Mouse (Mus musculus) E14TG2a.4 (cell line): ENCODE data around the gene Dock2.
A peak's percentile ranks its signal among the peaks of the same experiment; 100 is the strongest.

ENCODE experiments used
- H3K27me3 ChIP-seq: 2 replicates; pipeline ENCODE4 v1.6.1; 2014; ENCODE audit warnings: low read length, control low read depth; ENCODE audit not compliant: insufficient read depth
- H3K36me3 ChIP-seq: 2 replicates; pipeline ENCODE4 v1.6.1; 2014; ENCODE audit warnings: low read length, control low read depth; ENCODE audit not compliant: insufficient read depth
- H3K4me1 ChIP-seq: replicated peaks from 2 replicates; pipeline ENCODE4 v1.6.1; 2014; ENCODE audit warnings: low read depth, low read length, control low read depth
- H3K4me3 ChIP-seq: replicated peaks from 2 replicates; pipeline ENCODE4 v1.5.1; 2014; ENCODE audit warnings: mild to moderate bottlenecking, low read length
- H3K9me3 ChIP-seq: 2 replicates; pipeline ENCODE4 v1.6.1; 2014; ENCODE audit warnings: low read length, control low read depth
- CTCF ChIP-seq: conservative IDR thresholded peaks from 2 replicates; pipeline ENCODE4 v1.5.1; 2014; ENCODE audit warnings: low read length
- NANOG ChIP-seq: IDR thresholded peaks from 2 replicates; pipeline ENCODE4 v1.6.1; 2014; ENCODE audit warnings: borderline replicate concordance, low read length, mixed read lengths
- POU5F1 ChIP-seq: IDR thresholded peaks from 2 replicates; pipeline ENCODE4 v1.6.1; 2014; ENCODE audit warnings: low read length, borderline replicate concordance

Dock2 gene

GRCm38 (mm10) chr11:34290708-34291107 lies 493.0 kb downstream of the Dock2 start:
- TF ChIP-seq CTCF (no peak), NANOG (no peak), POU5F1 (no peak)
- Histone ChIP-seq H3K4me3 (no peak overlapping the region), H3K27me3 (0 out of 2 replicates have a peak, but pooled peaks cover 5% of the 10 kb centered on the region), H3K36me3 (no peaks in the 10 kb centered on the region), H3K4me1 (peaks cover 10% of the 10 kb centered on the region), H3K9me3 (no peaks in the 10 kb centered on the region)

GRCm38 (mm10) chr11:34290265-34290664 lies 493.4 kb downstream of the Dock2 start:
- H3K4me3 ChIP-seq: no peak overlapping the region
- H3K36me3 ChIP-seq: no peaks in the 10 kb centered on the region
- H3K27me3 ChIP-seq: 0 out of 2 replicates have a peak, but pooled peaks cover 5% of the 10 kb centered on the region
- H3K9me3 ChIP-seq: no peaks in the 10 kb centered on the region
- peaks cover 14% of the 10 kb centered on the region for H3K4me1 ChIP-seq
- TF ChIP-seq POU5F1 (no peak), CTCF (no peak)

GRCm38 (mm10) chr11:34284124-34284808 lies 499.4 kb downstream of the Dock2 start:
- no peaks in the 10 kb centered on the region for H3K9me3 ChIP-seq
- TF ChIP-seq CTCF (no peak), POU5F1 (no peak), NANOG (no peak)
- H3K4me3 ChIP-seq: no peak overlapping the region
- H3K36me3 ChIP-seq: no peaks in the 10 kb centered on the region
- H3K27me3 ChIP-seq: peaks cover 24% of the 10 kb centered on the region
- peaks cover 24% of the 10 kb centered on the region for H3K4me1 ChIP-seq

GRCm38 (mm10) chr11:34277047-34277445 lies 506.6 kb downstream of the Dock2 start:
- H3K27me3 ChIP-seq: peaks cover 5% of the 10 kb centered on the region; the same call in 1 of the 2 replicates

GRCm38 (mm10) chr11:34276363-34277046 lies 507.2 kb downstream of the Dock2 start:
- Histone ChIP-seq H3K36me3 (no peaks in the 10 kb centered on the region), H3K27me3 (peaks cover 5% of the 10 kb centered on the region), H3K9me3 (no peaks in the 10 kb centered on the region), H3K4me1 (peaks cover 16% of the 10 kb centered on the region), H3K4me3 (peak overlapping the region; percentile 13; the same call in 1 of the 2 replicates)
- TF ChIP-seq CTCF (no peak), NANOG (no peak; the same call in 1 of the 2 replicates), POU5F1 (no peak)

More at GRCm38 (mm10) chr11:34277047-34277445, 506.6 kb downstream of the Dock2 start:
- TF ChIP-seq CTCF: no peak
- H3K36me3 ChIP-seq: no peaks in the 10 kb centered on the region
- H3K4me1 ChIP-seq: peaks cover 16% of the 10 kb centered on the region
- no peaks in the 10 kb centered on the region for H3K9me3 ChIP-seq
- no peak overlapping the region for H3K4me3 ChIP-seq

- Histone ChIP-seq H3K4me1 (peaks cover 16% of the 10 kb centered on the region), H3K36me3 (no peaks in the 10 kb centered on the region), H3K9me3 (no peaks in the 10 kb centered on the region), H3K4me3 (peak overlapping the region; percentile 13; the same call in 1 of the 2 replicates), H3K27me3 (peaks cover 5% of the 10 kb centered on the region)
- TF ChIP-seq CTCF: peak; percentile 61
- TF ChIP-seq POU5F1: no peak
- no peak for TF ChIP-seq NANOG
Measured at GRCm38 (mm10) chr11:34275941-34276340, 507.8 kb downstream of the Dock2 start.

- H3K27me3 ChIP-seq: peaks cover 4% of the 10 kb centered on the region; the same call in 1 of the 2 replicates
- H3K4me1 ChIP-seq: peaks cover 14% of the 10 kb centered on the region
- no peaks in the 10 kb centered on the region for H3K9me3 ChIP-seq
- no peak overlapping the region for H3K4me3 ChIP-seq
- H3K36me3 ChIP-seq: no peaks in the 10 kb centered on the region
- TF ChIP-seq POU5F1 (no peak), CTCF (no peak), NANOG (no peak)
Measured at GRCm38 (mm10) chr11:34272016-34272415, 511.7 kb downstream of the Dock2 start.

GRCm38 (mm10) chr11:34264099-34264498 lies 519.6 kb downstream of the Dock2 start:
- Histone ChIP-seq H3K27me3 (peaks cover 10% of the 10 kb centered on the region; the same call in 1 of the 2 replicates), H3K4me1 (peaks cover 6% of the 10 kb centered on the region), H3K36me3 (no peaks in the 10 kb centered on the region), H3K9me3 (no peaks in the 10 kb centered on the region), H3K4me3 (no peak overlapping the region)
- no peak for TF ChIP-seq NANOG
- TF ChIP-seq POU5F1: no peak
- no peak for TF ChIP-seq CTCF
